Mouse (Mus musculus): ENCODE results near the gene Gm4724. TPM values are rescaled to one million over a fixed set of nuclear protein-coding genes. Genes with fewer than 3 reads are reported as not detected.
"Not testable (repeated sequence)": the region's sequence is repeated elsewhere in the genome, so short reads cannot be mapped to it uniquely, and the experiment has no call there.

The Gm4724 gene
- total RNA-seq (2014; rRNA removed; ENCODE audit: low replicate concordance) = 6.9 and 19.7 TPM in 2 replicates
- 8.9 and 15.5 TPM in 2 replicates for polyA plus RNA-seq (2015; fragmentation: Nextera tagmentation; extraction: Ambion mirVana)

DNA sequence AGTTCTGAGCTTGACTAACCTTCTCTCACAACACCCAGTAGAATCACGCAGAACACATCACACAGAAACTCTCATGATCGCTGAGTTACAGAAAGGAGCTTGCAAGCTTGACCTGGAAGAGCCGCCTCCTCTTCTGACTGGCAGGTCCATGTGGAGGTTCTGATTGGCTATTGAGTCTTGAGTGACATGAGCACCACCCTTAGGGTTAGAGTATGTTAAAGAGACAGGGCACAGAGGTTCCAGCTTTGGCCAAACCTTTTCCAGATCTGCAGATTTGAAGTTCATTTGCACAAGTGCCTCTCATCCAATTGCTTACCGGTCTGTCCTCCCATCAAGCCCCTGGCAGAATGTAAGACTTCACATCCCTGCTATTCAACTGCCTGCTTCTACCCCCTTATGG, at the start of gene Gm4724:
Gene Gm4724 (minus strand): TSS at position 101 of the 400 bp plus-strand sequence.
- not testable (repeated sequence) for H3K4me1 ChIP-seq (ENCODE audit: control insufficient read depth, insufficient read depth); H3K36me3 ChIP-seq (replicated peaks; ENCODE audit: control insufficient read depth, insufficient read depth, low read length); H3K27ac ChIP-seq (ENCODE audit: low read depth); H3K4me2 ChIP-seq (ENCODE audit: low read depth, low read length); ATAC-seq (ENCODE audit: insufficient read depth, low read depth); H3K9ac ChIP-seq (replicated peaks; ENCODE audit: low read depth, low read length); H3K9me3 ChIP-seq (replicated peaks; ENCODE audit: control insufficient read depth, low read length); H3K4me3 ChIP-seq (ENCODE audit: low read depth, low read length); H3K27me3 ChIP-seq (ENCODE audit: control insufficient read depth, insufficient read depth, low read length); DNase-seq (ENCODE audit: low spot score)
- no CpG with 5 or more reads among the region's 4 CpGs for WGBS

DNA sequence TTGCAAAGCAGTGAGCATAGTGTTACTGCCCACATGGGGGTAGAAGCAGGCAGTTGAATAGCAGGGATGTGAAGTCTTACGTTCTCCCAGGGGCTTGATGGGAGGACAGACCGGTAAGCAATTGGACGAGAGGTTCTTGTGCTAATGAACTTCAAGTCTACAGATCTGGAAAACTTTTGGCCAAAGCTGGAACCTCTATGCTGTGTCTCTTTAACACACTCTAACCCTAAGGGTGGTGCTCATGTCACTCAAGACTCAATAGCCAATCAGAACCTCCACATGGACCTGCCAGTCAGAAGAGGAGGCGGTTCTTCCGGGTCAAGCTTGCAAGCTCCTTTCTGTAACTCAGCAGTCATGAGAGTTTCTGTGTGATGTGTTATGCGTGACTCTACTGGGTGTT, 34.1 kb upstream of the Gm4724 start, which contains the start of gene Zfp965:
Gene Zfp965 (plus strand): TSS at position 301 of the 400 bp plus-strand sequence.
- not testable (repeated sequence) for H3K9me3 ChIP-seq (replicated peaks; ENCODE audit: control insufficient read depth, low read length); H3K4me1 ChIP-seq (ENCODE audit: control insufficient read depth, insufficient read depth); H3K4me3 ChIP-seq (ENCODE audit: low read depth, low read length); H3K27ac ChIP-seq (ENCODE audit: low read depth); H3K9ac ChIP-seq (replicated peaks; ENCODE audit: low read depth, low read length); ATAC-seq (ENCODE audit: insufficient read depth, low read depth); H3K36me3 ChIP-seq (replicated peaks; ENCODE audit: control insufficient read depth, insufficient read depth, low read length); DNase-seq (ENCODE audit: low spot score); H3K27me3 ChIP-seq (ENCODE audit: control insufficient read depth, insufficient read depth, low read length); H3K4me2 ChIP-seq (ENCODE audit: low read depth, low read length)
- no CpG with 5 or more reads among the region's 6 CpGs for WGBS

Other genes starting within 250 kb of the Gm4724 start
- 5.3 and 7.5 TPM in 2 replicates for gene Gm14391, start 228.9 kb downstream of the Gm4724 start, total RNA-seq (2014; rRNA removed; ENCODE audit: low replicate concordance)
- gene Gm14391, start 228.9 kb downstream of the Gm4724 start, polyA plus RNA-seq (2015; fragmentation: Nextera tagmentation; extraction: Ambion mirVana) = 3.8 and 6.3 TPM in 2 replicates
- gene Gm14440, start 160.7 kb downstream of the Gm4724 start, total RNA-seq (2014; rRNA removed; ENCODE audit: low replicate concordance) = 2.9 TPM in 1 of 2 replicates, not detected in the other
- gene Gm14440, start 160.7 kb downstream of the Gm4724 start, polyA plus RNA-seq (2015; fragmentation: Nextera tagmentation; extraction: Ambion mirVana) = not detected in 2 replicates
- 3.4 and 3.6 TPM in 2 replicates for gene Gm4631, start 97.6 kb downstream of the Gm4724 start, total RNA-seq (2014; rRNA removed; ENCODE audit: low replicate concordance)
- 4.7 and 5.7 TPM in 2 replicates for gene Gm4631, start 97.6 kb downstream of the Gm4724 start, polyA plus RNA-seq (2015; fragmentation: Nextera tagmentation; extraction: Ambion mirVana)
- 0.54 and 2.5 TPM in 2 replicates for gene Zfp968, start 63.4 kb downstream of the Gm4724 start, total RNA-seq (2014; rRNA removed; ENCODE audit: low replicate concordance)
- 5.3 and 6.3 TPM in 2 replicates for gene Zfp968, start 63.4 kb downstream of the Gm4724 start, polyA plus RNA-seq (2015; fragmentation: Nextera tagmentation; extraction: Ambion mirVana)
- 6.5 and 11.0 TPM in 2 replicates for gene Zfp965, start 34.2 kb upstream of the Gm4724 start, total RNA-seq (2014; rRNA removed; ENCODE audit: low replicate concordance)
- 5.6 and 6.6 TPM in 2 replicates for gene Zfp965, start 34.2 kb upstream of the Gm4724 start, polyA plus RNA-seq (2015; fragmentation: Nextera tagmentation; extraction: Ambion mirVana)
- gene Gm11007, start 208.2 kb upstream of the Gm4724 start, total RNA-seq (2014; rRNA removed; ENCODE audit: low replicate concordance) = not detected in 2 replicates
- not detected in 2 replicates for gene Gm11007, start 208.2 kb upstream of the Gm4724 start, polyA plus RNA-seq (2015; fragmentation: Nextera tagmentation; extraction: Ambion mirVana)